Mouse (Mus musculus) intestine, embryonic 15.5 days (tissue): ENCODE results near the gene Mtfr1l. TPM values are rescaled to one million over a fixed set of nuclear protein-coding genes. Genes with fewer than 3 reads are reported as not detected.
"Not testable (repeated sequence)": the region's sequence is repeated elsewhere in the genome, so short reads cannot be mapped to it uniquely, and the experiment has no call there.

Experiments
- ATAC-seq: fragments of 200-750 bp; cut with Nextera tagmentation; 2 replicates; pipeline ENCODE4 v1.8.0; 2017; ENCODE audit warnings: moderate TSS enrichment, moderate library complexity
- H3K27ac ChIP-seq: fragments of 300-500 bp; sonication (generic); 2 replicates; pipeline ENCODE4 v1.5.1; 2015; ENCODE audit warnings: mild to moderate bottlenecking, inconsistent platforms
- H3K27me3 ChIP-seq: fragments of 300-500 bp; sonication (generic); replicated peaks from 2 replicates; pipeline ENCODE4 v1.6.1; 2015; ENCODE audit warnings: inconsistent platforms
- H3K36me3 ChIP-seq: fragments of 300-500 bp; sonication (generic); 2 replicates; pipeline ENCODE4 v1.6.1; 2015; ENCODE audit warnings: inconsistent platforms
- H3K4me1 ChIP-seq: fragments of 300-500 bp; sonication (generic); replicated peaks from 2 replicates; pipeline ENCODE4 v1.6.1; 2015; ENCODE audit warnings: inconsistent platforms
- H3K4me2 ChIP-seq: fragments of 300-500 bp; sonication (generic); replicated peaks from 2 replicates; pipeline ENCODE4 v1.6.1; 2015; ENCODE audit warnings: mild to moderate bottlenecking, inconsistent platforms
- H3K4me3 ChIP-seq: fragments of 300-500 bp; sonication (generic); replicated peaks from 2 replicates; pipeline ENCODE4 v1.5.1; 2015; ENCODE audit warnings: inconsistent platforms
- H3K9ac ChIP-seq: fragments of 300-500 bp; sonication (generic); 2 replicates; pipeline ENCODE4 v1.6.1; 2015; ENCODE audit warnings: inconsistent platforms
- H3K9me3 ChIP-seq: fragments of 300-500 bp; sonication (generic); 2 replicates; pipeline ENCODE4 v1.6.1; 2016; ENCODE audit warnings: inconsistent platforms
- WGBS: fragments of 180-500 bp; shearing (Covaris S2); methylation state at CpG from one replicate; pipeline ENCODE4 v1.1.7; 2015; 5-methylcytosine and 5-hydroxymethylcytosine counted together
- polyA plus RNA-seq: library from polyadenylated mRNA; unstranded; fragments of >200 nt; fragmentation: Nextera tagmentation; extraction: Ambion mirVana; gene quantifications from 2 replicates; pipeline ENCODE4 v1.2.1, GENCODE M21; 2015

Gene Mtfr1l
- polyA plus RNA-seq, 1 experiment from 2014 or later, result 96.4 TPM

DNA sequence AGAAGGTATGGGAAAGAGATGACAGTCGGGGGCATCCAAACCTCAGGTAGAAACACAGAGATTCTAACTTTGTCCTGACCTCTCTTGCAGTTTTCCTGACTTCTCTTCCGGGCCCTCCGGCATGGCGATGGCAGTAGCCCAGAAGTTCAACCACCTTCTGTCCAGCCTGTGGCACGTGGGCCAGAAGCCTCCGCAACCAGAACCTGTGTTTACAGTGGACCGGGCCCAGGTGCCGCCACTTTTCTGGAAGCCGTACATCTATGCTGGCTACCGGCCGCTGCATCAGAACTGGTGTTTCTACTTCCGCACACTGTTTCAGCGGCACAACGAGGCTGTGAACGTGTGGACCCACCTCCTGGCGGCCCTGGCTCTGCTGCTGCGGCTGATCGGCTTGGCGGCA lies 28.5 kb downstream of the Mtfr1l start:
- Histone ChIP-seq H3K4me3 (no peak overlapping the region), H3K27me3 (no peaks in the 10 kb centered on the region), H3K27ac (no peak overlapping the region), H3K9ac (no peak overlapping the region), H3K9me3 (no peaks in the 10 kb centered on the region), H3K4me2 (no peak overlapping the region), H3K36me3 (no peaks in the 10 kb centered on the region), H3K4me1 (peaks cover 4% of the 10 kb centered on the region)
- WGBS, result 84% methylated on average over 19 of the region's 19 CpGs
- no peak for ATAC-seq

- Histone ChIP-seq H3K9ac (no peak overlapping the region), H3K9me3 (no peaks in the 10 kb centered on the region), H3K27me3 (no peaks in the 10 kb centered on the region), H3K4me1 (peaks cover under 1% of the 10 kb centered on the region; the same call in 1 of the 2 replicates), H3K36me3 (no peaks in the 10 kb centered on the region), H3K4me2 (no peak overlapping the region), H3K27ac (no peak overlapping the region), H3K4me3 (no peak overlapping the region)
- WGBS, result 87% methylated on average over 3 of the region's 4 CpGs
- no peak for ATAC-seq
These were observed 29.1 kb downstream of the Mtfr1l start for GRCm38 (mm10) chr4:134505966-134506594.

- no peak overlapping the region for H3K9ac ChIP-seq
- no peaks in the 10 kb centered on the region for H3K36me3 ChIP-seq
- H3K9me3 ChIP-seq, result no peaks in the 10 kb centered on the region
- H3K4me1 ChIP-seq, result no peaks in the 10 kb centered on the region
- no peaks in the 10 kb centered on the region for H3K27me3 ChIP-seq
- no peak overlapping the region for H3K4me3 ChIP-seq
- no peak overlapping the region for H3K4me2 ChIP-seq
- WGBS, result 86% methylated on average over 4 of the region's 4 CpGs
- no peak for ATAC-seq
- no peak overlapping the region for H3K27ac ChIP-seq
These were observed 29.8 kb downstream of the Mtfr1l start for GRCm38 (mm10) chr4:134505303-134505789.

- Histone ChIP-seq H3K9me3 (no peaks in the 10 kb centered on the region), H3K27me3 (no peaks in the 10 kb centered on the region), H3K4me1 (no peaks in the 10 kb centered on the region), H3K4me3 (no peak overlapping the region), H3K4me2 (no peak overlapping the region), H3K9ac (no peak overlapping the region), H3K36me3 (no peaks in the 10 kb centered on the region), H3K27ac (no peak overlapping the region)
- WGBS, result 77% methylated on average over 4 of the region's 4 CpGs
- ATAC-seq, result peak; percentile 38; the same call in 1 of the 2 replicates
These were observed 31.4 kb downstream of the Mtfr1l start for GRCm38 (mm10) chr4:134503686-134504357.

- no peak overlapping the region for H3K9ac ChIP-seq
- no peaks in the 10 kb centered on the region for H3K36me3 ChIP-seq
- ATAC-seq, result no peak
- H3K4me2 ChIP-seq, result no peak overlapping the region
- peaks cover 16% of the 10 kb centered on the region for H3K4me1 ChIP-seq
- no peaks in the 10 kb centered on the region for H3K9me3 ChIP-seq
- H3K27ac ChIP-seq, result no peak overlapping the region
- WGBS, result 92% methylated on average over 6 of the region's 6 CpGs
- no peaks in the 10 kb centered on the region for H3K27me3 ChIP-seq
- no peak overlapping the region for H3K4me3 ChIP-seq
These were observed 34.1 kb downstream of the Mtfr1l start for GRCm38 (mm10) chr4:134501095-134501494.

GRCm38 (mm10) chr4:134498983-134499382 lies 36.2 kb downstream of the Mtfr1l start:
- not testable (repeated sequence) for H3K4me2 ChIP-seq, H3K36me3 ChIP-seq, H3K9ac ChIP-seq, H3K9me3 ChIP-seq, H3K4me3 ChIP-seq, H3K27me3 ChIP-seq, H3K27ac ChIP-seq, ATAC-seq
- H3K4me1 ChIP-seq, result peaks cover 30% of the 10 kb centered on the region
- WGBS, result 86% methylated on average over 6 of the region's 6 CpGs

- no peak for ATAC-seq
- Histone ChIP-seq H3K4me1 (peaks cover 30% of the 10 kb centered on the region), H3K4me2 (peak overlapping the region; percentile 99), H3K36me3 (no peaks in the 10 kb centered on the region), H3K4me3 (no peak overlapping the region), H3K27ac (no peak overlapping the region), H3K9me3 (no peaks in the 10 kb centered on the region), H3K9ac (no peak overlapping the region), H3K27me3 (no peaks in the 10 kb centered on the region)
- 77% methylated on average over 12 of the region's 12 CpGs for WGBS
These were observed 37.0 kb downstream of the Mtfr1l start for GRCm38 (mm10) chr4:134497986-134498731.

DNA sequence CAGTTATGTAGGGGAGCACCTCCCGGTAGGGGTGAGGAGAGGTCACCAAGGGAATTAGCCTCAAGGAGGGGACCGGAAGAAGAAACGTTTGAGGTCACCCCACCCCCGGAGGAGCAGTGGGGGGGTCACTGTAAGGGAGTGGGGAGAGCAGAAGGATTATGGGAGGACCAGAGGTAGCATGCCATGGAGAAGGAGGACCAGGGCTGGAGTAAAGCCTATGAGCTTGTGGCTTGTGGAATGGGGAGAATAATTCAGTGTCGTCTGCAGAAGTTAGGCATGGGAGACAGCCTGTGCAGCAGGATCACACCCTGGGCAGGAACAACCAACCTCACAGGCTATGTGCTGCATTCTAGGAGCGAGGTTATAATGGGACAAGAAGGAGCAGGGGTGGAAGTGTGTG lies 38.0 kb downstream of the Mtfr1l start:
- H3K36me3 ChIP-seq, result no peaks in the 10 kb centered on the region
- peak overlapping the region; percentile 73 for H3K27ac ChIP-seq
- ATAC-seq, result peak; percentile 49; the same call in 1 of the 2 replicates
- no peaks in the 10 kb centered on the region for H3K27me3 ChIP-seq
- 10% methylated on average over 6 of the region's 6 CpGs for WGBS
- H3K4me1 ChIP-seq, result peaks cover 30% of the 10 kb centered on the region
- H3K4me2 ChIP-seq, result peak overlapping the region; percentile 99
- H3K9ac ChIP-seq, result peak overlapping the region; percentile 62
- H3K9me3 ChIP-seq, result no peaks in the 10 kb centered on the region
- H3K4me3 ChIP-seq, result peak overlapping the region; percentile 56

GRCm38 (mm10) chr4:134496595-134497210 lies 38.5 kb downstream of the Mtfr1l start, which contains the start of gene Paqr7:
Gene Paqr7, plus strand, starts transcription at chr4:134496697.
- WGBS, result 4% methylated on average over 35 of the region's 35 CpGs
- Histone ChIP-seq H3K4me3 (peak within 1 kb of the TSS; percentile 56), H3K36me3 (no peaks in the 10 kb centered on the region), H3K27me3 (no peaks in the 10 kb centered on the region), H3K9me3 (no peaks in the 10 kb centered on the region), H3K4me1 (peaks cover 30% of the 10 kb centered on the region), H3K27ac (peak within 1 kb of the TSS; percentile 73), H3K9ac (peak within 1 kb of the TSS; percentile 62), H3K4me2 (peak within 1 kb of the TSS; percentile 99)
- peak; percentile 72 for ATAC-seq

DNA sequence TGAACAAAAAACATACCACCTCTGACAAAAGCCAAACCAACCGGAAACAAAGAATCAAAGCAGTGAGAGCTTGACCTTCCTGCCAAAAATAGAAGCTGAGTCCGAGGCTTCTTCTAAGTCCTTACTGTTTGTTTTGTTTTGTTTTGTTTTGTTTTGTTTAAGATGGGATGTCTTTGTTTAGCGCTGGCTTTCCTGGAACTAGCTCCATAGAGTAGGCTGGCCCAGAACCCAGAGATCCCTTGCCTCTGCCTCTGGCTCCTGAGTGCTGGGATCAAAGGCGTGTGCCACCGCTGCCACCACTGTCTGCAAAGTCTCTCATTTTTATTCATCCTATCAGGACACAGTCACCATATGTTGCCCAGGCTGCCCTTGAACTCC lies 39.7 kb downstream of the Mtfr1l start:
- Histone ChIP-seq H3K4me2 (no peak overlapping the region), H3K4me1 (peaks cover 30% of the 10 kb centered on the region), H3K4me3 (no peak overlapping the region), H3K9ac (no peak overlapping the region), H3K27me3 (no peaks in the 10 kb centered on the region), H3K36me3 (no peaks in the 10 kb centered on the region), H3K9me3 (no peaks in the 10 kb centered on the region), H3K27ac (no peak overlapping the region)
- WGBS, result 69% methylated on average over 5 of the region's 5 CpGs
- ATAC-seq, result no peak

GRCm38 (mm10) chr4:134494780-134495545 lies 40.2 kb downstream of the Mtfr1l start:
- Histone ChIP-seq H3K4me3 (no peak overlapping the region), H3K27me3 (no peaks in the 10 kb centered on the region), H3K27ac (peak overlapping the region; percentile 58), H3K4me2 (no peak overlapping the region), H3K9ac (no peak overlapping the region), H3K9me3 (no peaks in the 10 kb centered on the region), H3K4me1 (peaks cover 30% of the 10 kb centered on the region), H3K36me3 (no peaks in the 10 kb centered on the region)
- ATAC-seq, result peak; percentile 58
- WGBS, result 56% methylated on average over 16 of the region's 16 CpGs
